Mouse (Mus musculus) small intestine, adult 2 months (tissue): ENCODE results near the gene Pm20d1.

Experiments
- CTCF ChIP-seq: fragments of 200-500 bp; IDR thresholded peaks from 2 replicates; pipeline ENCODE4 v1.5.1; 2012; ENCODE audit warnings: low read depth, mild to moderate bottlenecking, control low read depth, inconsistent platforms, low read length, moderate library complexity, mixed read lengths; ENCODE audit not compliant: insufficient replicate concordance, insufficient read length; ENCODE audit errors: extremely low read depth
- POLR2A ChIP-seq: fragments of 200-500 bp; IDR thresholded peaks from 2 replicates; pipeline ENCODE4 v1.6.1; 2012; ENCODE audit warnings: low read depth, mild to moderate bottlenecking, control low read depth, inconsistent platforms, low read length, moderate library complexity

- no peak for TF ChIP-seq CTCF
- no peak for TF ChIP-seq POLR2A
These were observed 5.5 kb downstream of the Pm20d1 start for GRCm38 (mm10) chr1:131802652-131803051.
